In genomic region chr4:85741825-85742391, GRCm38 (mm10) we compare ENCODE assay signal across 12 mouse cellular contexts.
DNase-seq lines count a peak whose midpoint lies in the region; ATAC-seq lines count a peak whose summit lies in the region.
"Had no signal": no experiment of that assay in that cellular context is flagged by ENCODE, and none has a peak within 500 bp of the region (broad histone marks: within the 10 kb centered on the region; RNA-seq: fewer than 3 reads in every experiment).

No protein-coding gene starts in this region.

- H3K36me3 ChIP-seq in midbrain, embryonic 13.5 days: no peaks in the 10 kb centered on the region
- H3K36me3 ChIP-seq in midbrain, embryonic 15.5 days (replicated peaks): no peaks in the 10 kb centered on the region
- no peaks in the 10 kb centered on the region for H3K36me3 ChIP-seq in embryonic facial prominence, embryonic 14.5 days (ENCODE audit: control insufficient read depth, insufficient read depth, low read length)
- no peaks in the 10 kb centered on the region for H3K36me3 ChIP-seq in hindbrain, embryonic 14.5 days (replicated peaks; ENCODE audit: control insufficient read depth, insufficient read depth)
- H3K36me3 ChIP-seq: neural tube, embryonic 13.5 days had no signal

- H3K27me3 ChIP-seq in midbrain, embryonic 13.5 days: peaks cover 66% of the 10 kb centered on the region
- H3K27me3 ChIP-seq in midbrain, embryonic 15.5 days (replicated peaks): peaks cover 9% of the 10 kb centered on the region; the same call in 1 of the 2 replicates
- H3K27me3 ChIP-seq in embryonic facial prominence, embryonic 14.5 days (replicated peaks; ENCODE audit: control insufficient read depth, insufficient read depth, low read length): no peaks in the 10 kb centered on the region
- no peaks in the 10 kb centered on the region for H3K27me3 ChIP-seq in hindbrain, embryonic 14.5 days (ENCODE audit: control insufficient read depth, insufficient read depth, low read length)
- H3K27me3 ChIP-seq: neural tube, embryonic 13.5 days had no signal

- no peak overlapping the region for H3K4me2 ChIP-seq in midbrain, embryonic 13.5 days (replicated peaks)
- no peak overlapping the region for H3K4me2 ChIP-seq in midbrain, embryonic 15.5 days
- no peak overlapping the region for H3K4me2 ChIP-seq in embryonic facial prominence, embryonic 14.5 days (ENCODE audit: low read depth, low read length)
- no peak overlapping the region for H3K4me2 ChIP-seq in hindbrain, embryonic 14.5 days (replicated peaks)
- H3K4me2 ChIP-seq: neural tube, embryonic 13.5 days had no signal

- no peak overlapping the region for H3K9ac ChIP-seq in midbrain, embryonic 13.5 days (replicated peaks)
- no peak overlapping the region for H3K9ac ChIP-seq in midbrain, embryonic 15.5 days
- no peak overlapping the region for H3K9ac ChIP-seq in embryonic facial prominence, embryonic 14.5 days (ENCODE audit: low read depth, low read length)
- no peak overlapping the region for H3K9ac ChIP-seq in hindbrain, embryonic 14.5 days
- H3K9ac ChIP-seq: neural tube, embryonic 13.5 days had no signal

- WGBS in midbrain, embryonic 13.5 days: 8% methylated on average over 3 of the region's 3 CpGs
- 7% methylated on average over 3 of the region's 3 CpGs for WGBS in midbrain, embryonic 15.5 days
- 12% methylated on average over 3 of the region's 3 CpGs for WGBS in embryonic facial prominence, embryonic 14.5 days
- 5% methylated on average over 3 of the region's 3 CpGs for WGBS in hindbrain, embryonic 14.5 days

- no peak overlapping the region for H3K27ac ChIP-seq in midbrain, embryonic 13.5 days
- no peak overlapping the region for H3K27ac ChIP-seq in midbrain, embryonic 15.5 days
- H3K27ac ChIP-seq in embryonic facial prominence, embryonic 14.5 days (replicated peaks; ENCODE audit: low read depth, low read length): no peak overlapping the region
- H3K27ac ChIP-seq in hindbrain, embryonic 14.5 days: no peak overlapping the region
- H3K27ac ChIP-seq: gastrocnemius, adult 2 months; neural tube, embryonic 13.5 days had no signal

- DNase-seq in embryonic facial prominence, embryonic 14.5 days (ENCODE audit: low spot score): peak; percentile 48
- no peak for DNase-seq in hindbrain, embryonic 14.5 days (ENCODE audit: low spot score)
- peak; percentile 42 to 58 for DNase-seq in lung, postnatal 4 days
- no peak for DNase-seq in left cerebral cortex, adult 11 months (ENCODE audit: low spot score)
- no peak for DNase-seq in cerebellum, postnatal 36 days
- DNase-seq: gastrocnemius, adult 2 months; kidney, adult 9 months; right cerebral cortex, postnatal 4 days had no signal

- H3K4me1 ChIP-seq in midbrain, embryonic 13.5 days (replicated peaks): peaks cover 13% of the 10 kb centered on the region
- no peaks in the 10 kb centered on the region for H3K4me1 ChIP-seq in midbrain, embryonic 15.5 days
- no peaks in the 10 kb centered on the region for H3K4me1 ChIP-seq in embryonic facial prominence, embryonic 14.5 days (ENCODE audit: control insufficient read depth, insufficient read depth, low read length)
- no peaks in the 10 kb centered on the region for H3K4me1 ChIP-seq in hindbrain, embryonic 14.5 days (replicated peaks; ENCODE audit: control insufficient read depth, insufficient read depth, low read length)

- 0 out of 2 replicates have a peak, but pooled peaks have one; percentile 60 for ATAC-seq in midbrain, embryonic 13.5 days
- no peak for ATAC-seq in midbrain, embryonic 15.5 days (replicated peaks)
- 0 out of 2 replicates have a peak, but pooled peaks have one; percentile 55 for ATAC-seq in embryonic facial prominence, embryonic 14.5 days (ENCODE audit: low read depth)
- peak; percentile 46; the same call in 1 of the 2 replicates for ATAC-seq in hindbrain, embryonic 14.5 days (ENCODE audit: low FRiP score)
- ATAC-seq: activated CD4-positive, CD25-positive, alpha-beta regulatory T cell, adult 4 months had no signal

- H3K4me3 ChIP-seq in midbrain, embryonic 13.5 days (replicated peaks): no peak overlapping the region
- no peak overlapping the region for H3K4me3 ChIP-seq in midbrain, embryonic 15.5 days
- H3K4me3 ChIP-seq in embryonic facial prominence, embryonic 14.5 days (ENCODE audit: low read depth, low read length): no peak overlapping the region
- H3K4me3 ChIP-seq in hindbrain, embryonic 14.5 days (replicated peaks; ENCODE audit: low read length): no peak overlapping the region
- H3K4me3 ChIP-seq: gastrocnemius, adult 2 months; neural tube, embryonic 13.5 days had no signal

- no peaks in the 10 kb centered on the region for H3K9me3 ChIP-seq in midbrain, embryonic 13.5 days
- H3K9me3 ChIP-seq in midbrain, embryonic 15.5 days: no peaks in the 10 kb centered on the region
- no peaks in the 10 kb centered on the region for H3K9me3 ChIP-seq in embryonic facial prominence, embryonic 14.5 days (ENCODE audit: control insufficient read depth, low read length)
- no peaks in the 10 kb centered on the region for H3K9me3 ChIP-seq in hindbrain, embryonic 14.5 days (ENCODE audit: control insufficient read depth, low read length)
- H3K9me3 ChIP-seq: neural tube, embryonic 13.5 days had no signal

Comparison
In these comparisons a context has a peak if more than half of its experiments do, and no peak if none do; other contexts are left out.
1. DNase-seq: peak in embryonic facial prominence, embryonic 14.5 days (single experiment) and lung, postnatal 4 days (2 of 2); none in hindbrain, embryonic 14.5 days (single experiment), left cerebral cortex, adult 11 months (single experiment) and cerebellum, postnatal 36 days (0 of 2).